Mouse (Mus musculus): ENCODE data around the gene Itk.

Itk gene

GRCm38 (mm10) chr11:46349681-46350410 is 39.5 kb downstream of the Itk start:
- DNase-seq: no peak

GRCm38 (mm10) chr11:46348416-46348815 is 40.9 kb downstream of the Itk start:
- no peak for DNase-seq

GRCm38 (mm10) chr11:46347756-46348155 is 41.6 kb downstream of the Itk start:
- no peak for DNase-seq

- peak; percentile 35 to 66 for DNase-seq
Observed at GRCm38 (mm10) chr11:46343886-46344546, 45.3 kb downstream of the Itk start.

GRCm38 (mm10) chr11:46341960-46342359 is 47.4 kb downstream of the Itk start:
- DNase-seq: no peak

GRCm38 (mm10) chr11:46336020-46336419 is 53.3 kb downstream of the Itk start:
- no peak for DNase-seq

- DNase-seq: no peak
Observed at GRCm38 (mm10) chr11:46332217-46332616, 57.1 kb downstream of the Itk start.

- DNase-seq: peak; percentile 66 to 84
Observed at GRCm38 (mm10) chr11:46326271-46327015, 62.9 kb downstream of the Itk start.

GRCm38 (mm10) chr11:46321559-46321958 is 67.8 kb downstream of the Itk start:
- no peak for DNase-seq

- no peak for DNase-seq
Observed at GRCm38 (mm10) chr11:46314534-46314933, 74.8 kb downstream of the Itk start.

- DNase-seq: no peak
Observed at GRCm38 (mm10) chr11:46313851-46314250, 75.5 kb downstream of the Itk start.

- peak in 1 of 2 experiments; percentile 29 for DNase-seq
Observed at GRCm38 (mm10) chr11:46312523-46313035, 76.7 kb downstream of the Itk start, which contains the start of gene Cyfip2. TSS of gene Cyfip2 (minus strand) at chr11:46312859.

- peak; percentile 69 to 73 for DNase-seq
Observed at GRCm38 (mm10) chr11:46311703-46312522, 77.4 kb downstream of the Itk start.

GRCm38 (mm10) chr11:46311181-46311702 is 78.1 kb downstream of the Itk start:
- DNase-seq: peak in 1 of 2 experiments; percentile 66

GRCm38 (mm10) chr11:46310647-46311063 is 78.7 kb downstream of the Itk start:
- DNase-seq: no peak

GRCm38 (mm10) chr11:46309808-46310555 is 79.3 kb downstream of the Itk start:
- no peak for DNase-seq

GRCm38 (mm10) chr11:46309111-46309741 is 80.1 kb downstream of the Itk start:
- DNase-seq: peak in 1 of 2 experiments; percentile 52

- DNase-seq: no peak
Observed at GRCm38 (mm10) chr11:46308271-46308974, 80.9 kb downstream of the Itk start.

- DNase-seq: no peak
Observed at GRCm38 (mm10) chr11:46307768-46308167, 81.5 kb downstream of the Itk start.

- DNase-seq: no peak
Observed at GRCm38 (mm10) chr11:46306776-46307175, 82.5 kb downstream of the Itk start.

Data from thymus, adult 18-20 months (tissue).